Mouse (Mus musculus) thymus, adult 2 months (tissue): ENCODE measurements around the gene Tmem63c. TPM values are rescaled to one million over a fixed set of nuclear protein-coding genes. Genes with fewer than 3 reads are reported as not detected.

Source experiments
- DNase-seq: peaks from one replicate; pipeline ENCODE4 v3.0.0; 2021
- H3K27ac ChIP-seq: fragments of 200-500 bp; 2 replicates; pipeline ENCODE4 v1.5.1; 2012; ENCODE audit warnings: low read length, control low read depth; ENCODE audit not compliant: control insufficient read depth, insufficient read depth
- H3K27me3 ChIP-seq: fragments of 200-500 bp; 2 replicates; pipeline ENCODE4 v1.6.1; 2012; ENCODE audit warnings: mild to moderate bottlenecking, low read length, moderate library complexity, mixed read lengths; ENCODE audit not compliant: control insufficient read depth, insufficient read depth
- H3K36me3 ChIP-seq: fragments of 200-500 bp; 2 replicates; pipeline ENCODE4 v1.6.1; 2012; ENCODE audit warnings: mild to moderate bottlenecking, low read length, moderate library complexity; ENCODE audit not compliant: control insufficient read depth, insufficient read depth
- H3K4me1 ChIP-seq: fragments of 200-500 bp; replicated peaks from 2 replicates; pipeline ENCODE4 v1.6.1; 2012; ENCODE audit warnings: low read length; ENCODE audit not compliant: control insufficient read depth, insufficient read depth
- H3K4me3 ChIP-seq: fragments of 200-500 bp; 2 replicates; pipeline ENCODE4 v1.5.1; 2012; ENCODE audit warnings: mild to moderate bottlenecking, low read length, control low read depth, moderate library complexity; ENCODE audit not compliant: control insufficient read depth, insufficient read depth
- CTCF ChIP-seq: fragments of 200-500 bp; IDR thresholded peaks from 2 replicates; pipeline ENCODE4 v1.5.1; 2012; ENCODE audit warnings: mild to moderate bottlenecking, control low read depth, low read length, moderate library complexity, borderline replicate concordance; ENCODE audit not compliant: control insufficient read depth, poor library complexity, insufficient read depth; ENCODE audit errors: extremely low read depth
- POLR2A ChIP-seq: fragments of 200-500 bp; IDR thresholded peaks from 2 replicates; pipeline ENCODE4 v1.6.1; 2012; ENCODE audit warnings: mild to moderate bottlenecking, low read length, control low read depth, moderate library complexity; ENCODE audit not compliant: control insufficient read depth, poor library complexity, insufficient read depth; ENCODE audit errors: extremely low read depth
- WGBS: fragments of 180-500 bp; shearing (Covaris S2); methylation state at CpG from one replicate; pipeline ENCODE4 v1.1.7; 2018; 5-methylcytosine and 5-hydroxymethylcytosine counted together
- polyA plus RNA-seq: library from polyadenylated mRNA; depleted of rRNA; stranded (reverse); fragments of >200 nt; gene quantifications from 2 replicates; pipeline ENCODE4 v1.2.3, GENCODE M21; 2012; rRNA removed

Tmem63c gene
- polyA plus RNA-seq, 1 experiment: 0.58 TPM

GRCm38 (mm10) chr12:87132784-87133183 lies 111.6 kb downstream of the Tmem63c start:
- no peak overlapping the region for H3K27ac ChIP-seq
- no peak overlapping the region for H3K4me3 ChIP-seq
- no peak for DNase-seq
- H3K4me1 ChIP-seq: no peaks in the 10 kb centered on the region
- H3K27me3 ChIP-seq: no peaks in the 10 kb centered on the region
- WGBS: 98% methylated on average over 9 of the region's 9 CpGs
- no peak for TF ChIP-seq POLR2A
- TF ChIP-seq CTCF: no peak
- no peaks in the 10 kb centered on the region for H3K36me3 ChIP-seq

GRCm38 (mm10) chr12:87137439-87138341 lies 116.5 kb downstream of the Tmem63c start:
- no peak for TF ChIP-seq POLR2A
- TF ChIP-seq CTCF: no peak
- WGBS: 96% methylated on average over 15 of the region's 15 CpGs

GRCm38 (mm10) chr12:87138342-87138701 lies 117.2 kb downstream of the Tmem63c start:
- Histone ChIP-seq H3K4me3 (no peak overlapping the region), H3K27me3 (no peaks in the 10 kb centered on the region), H3K4me1 (no peaks in the 10 kb centered on the region), H3K36me3 (no peaks in the 10 kb centered on the region), H3K27ac (no peak overlapping the region)
- DNase-seq: no peak
- no peak for TF ChIP-seq CTCF
- TF ChIP-seq POLR2A: no peak
- 95% methylated on average over 2 of the region's 2 CpGs for WGBS

More at GRCm38 (mm10) chr12:87137439-87138341, 116.5 kb downstream of the Tmem63c start:
- no peaks in the 10 kb centered on the region for H3K36me3 ChIP-seq
- H3K27me3 ChIP-seq: no peaks in the 10 kb centered on the region
- no peaks in the 10 kb centered on the region for H3K4me1 ChIP-seq
- DNase-seq: no peak
- no peak overlapping the region for H3K4me3 ChIP-seq
- H3K27ac ChIP-seq: no peak overlapping the region

- Histone ChIP-seq H3K4me3 (no peak overlapping the region), H3K4me1 (no peaks in the 10 kb centered on the region), H3K36me3 (no peaks in the 10 kb centered on the region), H3K27ac (no peak overlapping the region), H3K27me3 (no peaks in the 10 kb centered on the region)
- TF ChIP-seq POLR2A (no peak), CTCF (no peak)
- WGBS: 73% methylated on average over 2 of the region's 2 CpGs
- no peak for DNase-seq
Observed at GRCm38 (mm10) chr12:87138768-87139167, 117.6 kb downstream of the Tmem63c start.

Other genes with a start within 250 kb of the Tmem63c start
- gene Irf2bpl, start 136.5 kb upstream of the Tmem63c start, polyA plus RNA-seq: 38.6 and 46.1 TPM in 2 replicates
- 43.8 and 56.5 TPM in 2 replicates for gene Cipc, start 74.3 kb upstream of the Tmem63c start, polyA plus RNA-seq
- gene Zdhhc22, start 30.9 kb upstream of the Tmem63c start, polyA plus RNA-seq: 0.86 and 1.6 TPM in 2 replicates
- 0.17 and 0.55 TPM in 2 replicates for gene Ngb, start 81.2 kb downstream of the Tmem63c start, polyA plus RNA-seq
- 39.0 and 46.9 TPM in 2 replicates for gene Gstz1, start 125.8 kb downstream of the Tmem63c start, polyA plus RNA-seq
- gene Pomt2, start 126.6 kb downstream of the Tmem63c start, polyA plus RNA-seq: 11.3 and 12.2 TPM in 2 replicates
- 0.23 and 0.49 TPM in 2 replicates for gene Samd15, start 178.4 kb downstream of the Tmem63c start, polyA plus RNA-seq
- 9.6 and 9.7 TPM in 2 replicates for gene Tmed8, start 179.1 kb downstream of the Tmem63c start, polyA plus RNA-seq
- gene Noxred1, start 217.4 kb downstream of the Tmem63c start, polyA plus RNA-seq: 0.54 and 0.86 TPM in 2 replicates
- gene Vipas39, start 244.9 kb downstream of the Tmem63c start, polyA plus RNA-seq: 34.5 and 37.6 TPM in 2 replicates
- gene Ahsa1, start 245.1 kb downstream of the Tmem63c start, polyA plus RNA-seq: 63.8 and 64.5 TPM in 2 replicates